In the genomic region with DNA sequence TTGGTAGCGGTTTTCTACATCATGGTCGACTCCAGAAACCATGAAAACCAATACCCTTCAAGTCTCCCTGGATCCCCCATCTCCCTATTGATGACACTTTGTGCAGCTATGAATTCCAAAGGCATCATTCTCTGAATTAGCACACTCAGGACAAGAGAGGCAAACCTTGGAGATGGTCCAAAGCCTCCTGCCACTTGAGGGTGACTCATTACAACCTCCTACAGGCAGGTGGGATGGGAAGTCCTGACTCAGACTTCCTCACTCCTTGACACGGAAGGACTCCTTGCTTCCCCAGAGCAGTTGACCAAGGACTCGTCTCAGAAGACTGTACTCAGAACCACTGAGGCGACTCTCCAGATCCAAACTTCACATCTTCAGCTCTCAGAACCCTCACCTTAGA, we compare ENCODE assay signal across 14 mouse cellular contexts.
A peak's percentile ranks its signal among the peaks of the same experiment; 100 is the strongest.
DNase-seq lines count a peak whose midpoint lies in the region; ATAC-seq lines count a peak whose summit lies in the region.
"Had no signal": no experiment of that assay in that cellular context is flagged by ENCODE, and none has a peak within 500 bp of the region (broad histone marks: within the 10 kb centered on the region; RNA-seq: fewer than 3 reads in every experiment).

No protein-coding gene starts in this region.

- peak; percentile 24 for DNase-seq in cerebellum, adult 9-10 months
- peak; percentile 22 for DNase-seq in 3134 (ENCODE audit: extremely low read depth, insufficient read length, low spot score)
- DNase-seq in Muller cell, postnatal 12 days (ENCODE audit: inconsistent ontology term), result peak; percentile 75
- DNase-seq in cerebellum, postnatal 36 days, result peak; percentile 9 to 30
- DNase-seq in kidney, postnatal 10 days, result no peak
- no peak for DNase-seq in embryo, embryonic 11 days
- DNase-seq: heart, adult 11 months; kidney, adult 9 months; kidney, postnatal 4 days; liver, postnatal 0 days; spleen, adult 18-20 months had no signal

- ATAC-seq in cerebellum, adult (ENCODE audit: insufficient number of reproducible peaks, low FRiP score, low TSS enrichment), result no peak
- ATAC-seq: forebrain, embryonic 15.5 days; intestine, embryonic 15.5 days; liver, postnatal 0 days had no signal

Comparison
In these comparisons a context has a peak if more than half of its experiments do, and no peak if none do; other contexts are left out.
1. DNase-seq: peak in cerebellum, adult 9-10 months (single experiment), 3134 (single experiment), Muller cell, postnatal 12 days (single experiment) and cerebellum, postnatal 36 days (2 of 2); none in kidney, postnatal 10 days (single experiment) and embryo, embryonic 11 days (single experiment).